Comparison of ENCODE assay signal across 17 mouse cellular contexts in the genomic region with DNA sequence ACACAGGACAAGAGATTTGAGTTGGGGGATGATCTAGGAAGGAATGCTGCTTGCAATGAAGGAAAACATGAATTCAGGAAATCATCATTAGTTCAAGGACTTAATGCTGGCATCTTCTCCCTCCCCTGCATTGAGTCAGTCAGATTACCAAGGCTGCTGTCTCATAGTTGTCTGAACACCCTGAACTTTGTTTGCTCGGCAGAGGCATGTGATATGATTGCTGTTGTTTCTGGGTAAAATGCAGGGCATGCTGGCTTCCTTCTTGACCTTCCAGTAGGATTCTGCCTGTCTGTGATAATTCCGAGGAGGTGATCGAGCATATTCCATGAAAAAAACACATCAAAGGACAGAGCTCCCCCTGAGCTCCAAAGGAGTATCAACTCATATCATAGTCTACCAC.
A peak's percentile ranks its signal among the peaks of the same experiment; 100 is the strongest.
DNase-seq lines count a peak whose midpoint lies in the region.
"Had no signal": no experiment of that assay in that cellular context is flagged by ENCODE, and none has a peak within 500 bp of the region (broad histone marks: within the 10 kb centered on the region; RNA-seq: fewer than 3 reads in every experiment).

No protein-coding gene starts in this region.

- peak; percentile 24 to 27 for DNase-seq in adrenal gland, adult 18-20 months (ENCODE audit: low spot score in 2 of 2)
- no peak for DNase-seq in adrenal gland, postnatal 4 days (ENCODE audit: low spot score in 2 of 2)
- DNase-seq in adrenal gland, adult 2 months: peak; percentile 62
- DNase-seq in adrenal gland, postnatal 10 days: peak; percentile 13
- no peak for DNase-seq in cerebellum, adult 18-20 months
- DNase-seq in cerebellum, postnatal 4 days (ENCODE audit: low spot score in 2 of 2): no peak
- DNase-seq: B cell, adult 2 months; cerebellum, adult 2 months; cerebellum, adult 9-11 months; cerebellum, postnatal 25 days; forebrain, postnatal 0 days; gastrocnemius, adult 2 months; gastrocnemius, postnatal 14 days; heart, adult 2 months; heart, postnatal 14 days; heart, postnatal 4 days; kidney, adult 18-20 months had no signal

Comparison
In these comparisons a context has a peak if more than half of its experiments do, and no peak if none do; other contexts are left out.
1. DNase-seq: peak in adrenal gland, adult 18-20 months (2 of 2), adrenal gland, adult 2 months (single experiment) and adrenal gland, postnatal 10 days (single experiment); none in adrenal gland, postnatal 4 days (0 of 2), cerebellum, adult 18-20 months (0 of 2) and cerebellum, postnatal 4 days (0 of 2).